Mouse (Mus musculus) testis, adult 10 weeks (tissue): Measurements from ENCODE around the gene Lmntd2. TPM values are rescaled to one million over a fixed set of nuclear protein-coding genes. Genes with fewer than 3 reads are reported as not detected.

Source experiments
- polyA plus RNA-seq: library from polyadenylated mRNA; stranded (reverse); fragments of 350-450 nt; fragmentation: Illumina TruSeq; extraction: RNeasy Lipid Tissue Mini Kit (QIAGEN cat#74804); gene quantifications from one replicate; pipeline ENCODE4 v1.2.3, GENCODE M21; 2014; ENCODE audit warnings: low read depth, low replicate concordance

Gene Lmntd2
- polyA plus RNA-seq: 18.2 TPM

GRCm38 (mm10) chr7:141213605-141214235 is at the start of gene Lmntd2:
Gene Lmntd2, minus strand, starts transcription at chr7:141214080.

GRCm38 (mm10) chr7:141228279-141229067 is 14.6 kb upstream of the Lmntd2 start, which contains the start of gene Phrf1:
Gene Phrf1, plus strand, starts transcription at chr7:141228784.

GRCm38 (mm10) chr7:141215101-141215879 is 1.4 kb upstream of the Lmntd2 start, which contains the start of gene Rassf7:
Gene Rassf7, plus strand, starts transcription at chr7:141215860.

GRCm38 (mm10) chr7:141193948-141194347 is 19.9 kb downstream of the Lmntd2 start, which contains the start of the genes Hras and Lrrc56:
Gene Hras, minus strand, starts transcription at chr7:141194005.
Gene Lrrc56, plus strand, starts transcription at chr7:141194157.

GRCm38 (mm10) chr7:141172116-141173006 is 41.5 kb downstream of the Lmntd2 start, which contains the start of gene Rnh1:
Gene Rnh1, minus strand, starts transcription at chr7:141172857.

Other genes with a start within 250 kb of the Lmntd2 start
- not detected for gene Ifitm1, start 246.9 kb downstream of the Lmntd2 start, polyA plus RNA-seq
- gene Ifitm3, start 203.3 kb downstream of the Lmntd2 start, polyA plus RNA-seq: 1.7 TPM
- gene Ifitm6, start 196.2 kb downstream of the Lmntd2 start, polyA plus RNA-seq: not detected
- not detected for gene Gm17387, start 184.9 kb downstream of the Lmntd2 start, polyA plus RNA-seq
- gene B4galnt4, start 153.0 kb downstream of the Lmntd2 start, polyA plus RNA-seq: 1.2 TPM
- not detected for gene Pkp3, start 135.9 kb downstream of the Lmntd2 start, polyA plus RNA-seq
- gene Sigirr, start 113.5 kb downstream of the Lmntd2 start, polyA plus RNA-seq: not detected
- gene Ano9, start 96.3 kb downstream of the Lmntd2 start, polyA plus RNA-seq: 0.18 TPM
- 179 TPM for gene Ptdss2, start 91.7 kb downstream of the Lmntd2 start, polyA plus RNA-seq
- gene Rnh1, start 41.2 kb downstream of the Lmntd2 start, polyA plus RNA-seq: 0.41 TPM
- gene Hras, start 20.1 kb downstream of the Lmntd2 start, polyA plus RNA-seq: 6.3 TPM
- 9.5 TPM for gene Lrrc56, start 19.9 kb downstream of the Lmntd2 start, polyA plus RNA-seq
- 2.4 TPM for gene Rassf7, start 1.8 kb upstream of the Lmntd2 start, polyA plus RNA-seq
- 24.6 TPM for gene Phrf1, start 14.7 kb upstream of the Lmntd2 start, polyA plus RNA-seq
- gene Irf7, start 52.4 kb upstream of the Lmntd2 start, polyA plus RNA-seq: 2.1 TPM
- 1.5 TPM for gene Cdhr5, start 62.7 kb upstream of the Lmntd2 start, polyA plus RNA-seq
- gene Sct, start 65.1 kb upstream of the Lmntd2 start, polyA plus RNA-seq: not detected
- 1.1 TPM for gene Drd4, start 77.9 kb upstream of the Lmntd2 start, polyA plus RNA-seq
- 1.2 TPM for gene Deaf1, start 113.6 kb upstream of the Lmntd2 start, polyA plus RNA-seq
- gene Tmem80, start 113.7 kb upstream of the Lmntd2 start, polyA plus RNA-seq: 15.0 TPM
- 0.34 TPM for gene Eps8l2, start 124.8 kb upstream of the Lmntd2 start, polyA plus RNA-seq
- gene Taldo1, start 178.1 kb upstream of the Lmntd2 start, polyA plus RNA-seq: 1.8 TPM
- 3.7 TPM for gene Gatd1, start 200.1 kb upstream of the Lmntd2 start, polyA plus RNA-seq
- 0.18 TPM for gene Cend1, start 215.4 kb upstream of the Lmntd2 start, polyA plus RNA-seq
- gene Slc25a22, start 223.8 kb upstream of the Lmntd2 start, polyA plus RNA-seq: 0.14 TPM
- gene Pidd1, start 229.9 kb upstream of the Lmntd2 start, polyA plus RNA-seq: 0.48 TPM
- gene Rplp2, start 233.3 kb upstream of the Lmntd2 start, polyA plus RNA-seq: 10.3 TPM
- gene Pnpla2, start 241.1 kb upstream of the Lmntd2 start, polyA plus RNA-seq: 14.7 TPM
- gene Cracr2b, start 247.0 kb upstream of the Lmntd2 start, polyA plus RNA-seq: not detected